Mouse (Mus musculus) layer of hippocampus, adult 18-20 months (tissue): Measurements from ENCODE around the gene Mis18bp1. TPM values are rescaled to one million over a fixed set of nuclear protein-coding genes. Genes with fewer than 3 reads are reported as not detected.
"Not testable (repeated sequence)": the region's sequence is repeated elsewhere in the genome, so short reads cannot be mapped to it uniquely, and the experiment has no call there.

Experiments used
- DNase-seq, 2 experiments: peaks; one replicate each; pipeline ENCODE4 v3.0.0; 2022; ENCODE audit warnings: low spot score in 2 of 2
- long read RNA-seq: library from polyadenylated mRNA; stranded (forward); transcript quantifications from one replicate; pipeline ENCODE4 v2.0.0, GENCODE M21; 2021
- total RNA-seq, 2 experiments: library from RNA; stranded (reverse); gene quantifications; 2 replicates each; pipeline ENCODE4 v1.2.3; 2021

The Mis18bp1 gene
- total RNA-seq = under 1 TPM; 0.13 to 0.47 TPM
- long read RNA-seq = 0 reads

DNA sequence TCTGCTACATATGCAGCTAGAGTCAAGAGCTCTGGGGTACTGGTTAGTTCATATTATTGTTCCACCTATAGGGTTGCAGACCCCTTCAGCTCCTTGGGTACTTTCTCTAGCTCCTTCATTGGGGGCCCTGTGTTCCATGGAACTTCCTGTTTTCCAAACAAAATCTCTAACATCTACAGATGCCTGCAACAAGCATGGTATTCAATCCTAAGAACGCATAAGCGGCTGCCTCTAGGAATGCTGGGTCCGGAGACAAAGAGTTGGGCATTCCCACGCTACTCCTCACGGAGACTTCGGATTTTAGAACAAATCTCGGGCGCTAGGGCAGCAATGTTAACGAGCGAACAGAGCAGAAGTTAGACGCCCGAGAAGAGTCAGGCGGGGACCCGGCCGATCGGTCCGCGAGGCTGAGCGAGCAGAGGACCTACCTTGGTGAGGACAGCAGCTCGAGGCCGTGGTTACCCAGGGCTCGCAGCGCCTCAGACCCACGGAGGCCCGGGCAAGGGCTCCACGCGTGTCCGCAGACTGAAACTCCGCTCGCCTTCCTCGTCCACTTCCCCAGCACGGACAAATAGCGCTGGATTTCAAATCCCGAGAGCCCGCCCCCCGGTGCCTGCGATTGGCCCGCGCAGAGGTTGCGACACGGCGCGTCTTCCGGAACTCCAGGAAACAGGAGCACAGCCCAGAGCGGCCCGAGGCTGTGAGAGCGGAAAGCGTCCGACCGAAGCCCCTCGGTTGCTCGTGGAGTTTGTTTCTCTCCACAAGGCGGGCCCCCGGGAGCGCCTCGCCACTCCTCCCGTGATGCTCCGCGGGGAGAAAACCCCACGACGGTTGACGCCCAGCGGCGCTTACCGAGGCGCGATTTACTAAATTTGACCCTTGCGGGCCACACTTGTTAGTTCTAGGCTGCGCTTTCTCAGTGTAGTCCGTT, at the start of gene Mis18bp1:
Gene Mis18bp1, minus strand, starts transcription at position 584 of the 931 bp plus-strand sequence.
- peak; percentile 89 to 95 for DNase-seq

DNA sequence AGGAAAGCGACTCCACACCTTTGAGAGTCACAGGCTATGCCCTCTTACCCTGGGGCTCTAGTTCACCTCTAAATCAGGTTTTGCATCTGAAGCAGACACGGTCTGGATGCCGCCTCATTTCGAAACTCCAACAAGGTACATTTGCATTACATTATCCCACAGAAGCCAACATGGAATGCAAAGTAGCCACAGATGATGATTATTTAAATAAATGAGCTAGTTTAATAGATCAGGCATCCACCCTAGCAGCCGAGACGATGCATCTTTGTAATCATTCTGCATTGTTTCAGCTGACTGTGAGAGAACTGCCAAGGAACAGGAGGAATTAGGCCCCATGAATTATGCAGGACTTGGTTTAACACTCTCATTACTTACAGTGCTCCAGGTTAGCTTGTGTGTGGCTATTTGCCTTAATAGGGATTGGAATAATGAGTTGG, 44.0 kb upstream of the Mis18bp1 start:
- DNase-seq = peak in 1 of 2 experiments; percentile 3

DNA sequence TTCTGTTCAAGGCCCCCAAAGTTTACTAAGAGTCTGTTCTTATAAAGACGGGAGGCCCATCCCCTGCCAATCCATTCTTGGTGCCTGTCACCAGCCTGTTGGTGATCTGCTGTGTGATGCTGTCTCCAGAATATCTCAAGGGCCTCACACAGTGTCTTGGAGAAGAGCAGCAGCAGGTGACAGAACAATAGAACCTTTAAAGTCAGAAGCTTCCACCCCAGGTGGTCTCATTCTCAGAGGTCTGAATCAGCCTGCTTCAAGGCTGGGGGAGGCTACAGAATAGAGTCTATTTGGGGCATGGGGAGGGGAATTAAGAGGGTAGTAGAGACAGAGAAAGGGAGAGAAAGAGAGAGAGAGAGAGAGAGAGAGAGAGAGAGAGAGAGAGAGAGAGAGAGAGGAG, 34.0 kb upstream of the Mis18bp1 start:
- no peak for DNase-seq

DNA sequence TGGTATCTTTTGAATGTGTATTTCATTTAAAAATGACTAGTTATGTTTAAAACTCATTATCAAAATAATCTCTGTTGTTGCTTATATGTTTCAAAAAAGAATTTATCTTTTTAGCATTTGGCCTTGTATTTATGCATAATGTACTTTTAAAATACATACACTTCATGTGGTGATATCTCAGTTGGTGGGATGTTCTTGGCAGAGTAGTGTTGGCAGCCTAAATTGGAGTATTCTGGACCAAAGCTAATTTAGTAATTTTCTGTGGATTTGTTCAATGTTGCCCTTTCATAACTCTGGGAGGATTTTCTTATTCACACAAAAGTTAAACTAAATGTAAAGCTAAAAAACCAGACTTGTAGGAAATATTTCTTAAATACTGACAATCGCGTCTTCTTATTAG, 29.4 kb upstream of the Mis18bp1 start:
- DNase-seq = no peak

DNA sequence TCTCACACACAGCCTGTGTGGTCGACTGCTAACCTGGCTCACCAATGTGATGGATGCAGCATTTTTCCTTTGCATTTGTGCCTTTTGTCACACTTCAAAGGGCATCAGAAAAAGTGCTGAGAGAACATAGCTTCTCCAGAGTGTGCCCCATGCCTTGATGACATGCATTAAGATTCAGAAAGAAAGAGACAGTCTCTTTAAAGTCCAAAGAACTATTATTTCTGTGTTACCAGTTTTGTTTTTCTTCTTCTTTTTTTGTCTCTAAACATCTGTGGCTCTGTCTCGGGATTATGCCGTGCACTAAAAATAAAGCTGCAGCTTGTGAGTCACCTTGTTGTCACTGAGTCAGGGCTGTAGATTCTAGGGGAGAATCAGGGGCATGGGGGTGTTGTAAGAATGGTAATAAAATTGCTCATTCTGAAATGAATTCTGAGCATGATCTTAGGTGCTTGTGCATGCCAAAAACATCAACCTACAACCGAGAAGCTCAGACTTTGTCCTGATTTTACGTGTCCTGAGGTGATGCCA, 21.7 kb upstream of the Mis18bp1 start:
- DNase-seq = peak; percentile 4 to 20

DNA sequence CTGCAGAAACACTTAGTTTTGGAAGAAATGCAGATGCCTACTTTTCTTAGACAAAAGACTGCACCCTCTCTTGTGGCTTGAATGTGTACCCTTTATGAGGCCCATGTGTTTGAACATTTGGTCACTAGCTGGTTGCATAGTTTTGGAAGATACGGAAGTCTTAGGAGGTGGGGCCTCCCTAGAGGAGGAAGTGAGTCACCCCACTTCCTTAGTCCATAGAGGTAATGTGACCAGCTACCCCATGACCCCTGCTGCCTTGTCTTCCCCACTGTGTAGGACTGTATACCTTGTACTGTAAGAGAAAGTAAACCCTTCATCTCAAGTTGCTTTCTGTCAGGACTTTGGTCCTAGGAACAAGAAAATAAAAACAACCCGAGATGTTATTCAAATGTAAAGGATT, 16.8 kb upstream of the Mis18bp1 start:
- DNase-seq = no peak

DNA sequence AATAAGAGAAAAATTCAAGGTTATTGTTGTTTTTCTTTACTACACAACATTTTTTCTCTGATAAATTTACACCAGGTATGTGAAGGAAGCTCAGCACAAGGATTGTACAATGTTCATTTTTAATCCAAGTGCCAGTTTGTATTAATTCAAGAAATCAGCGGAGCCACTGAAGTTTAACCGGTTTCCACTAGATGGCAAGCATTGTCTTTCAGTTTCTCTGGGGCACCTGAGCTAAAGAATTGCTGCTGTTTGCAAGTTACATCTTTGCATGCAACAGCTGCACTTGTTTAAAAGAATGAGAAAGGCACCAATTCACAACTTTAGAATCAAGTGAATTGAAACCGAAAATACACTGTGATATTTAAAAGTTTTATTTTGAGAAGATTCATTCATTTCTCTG, 15.0 kb upstream of the Mis18bp1 start:
- peak in 1 of 2 experiments; percentile 24 for DNase-seq

DNA sequence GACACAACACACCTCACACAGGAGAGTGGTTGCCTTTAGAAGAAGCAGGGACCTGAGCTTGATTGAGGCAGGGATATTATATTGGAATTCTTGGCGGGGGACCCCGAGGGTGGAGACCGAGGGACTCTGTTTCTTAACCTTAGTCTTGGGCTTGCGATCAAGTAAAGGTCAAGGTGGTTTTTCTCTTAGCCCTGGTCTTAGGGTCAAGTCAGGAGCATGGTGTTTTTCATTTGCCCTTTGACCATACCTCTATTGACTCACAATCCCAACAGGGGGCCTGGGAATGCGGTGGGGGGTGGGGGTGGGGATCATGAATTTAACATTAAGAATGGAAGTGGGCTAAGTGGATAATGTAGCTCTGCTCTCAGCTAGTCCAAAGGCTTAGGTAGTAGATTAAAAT, 1.3 kb upstream of the Mis18bp1 start:
- no peak for DNase-seq

DNA sequence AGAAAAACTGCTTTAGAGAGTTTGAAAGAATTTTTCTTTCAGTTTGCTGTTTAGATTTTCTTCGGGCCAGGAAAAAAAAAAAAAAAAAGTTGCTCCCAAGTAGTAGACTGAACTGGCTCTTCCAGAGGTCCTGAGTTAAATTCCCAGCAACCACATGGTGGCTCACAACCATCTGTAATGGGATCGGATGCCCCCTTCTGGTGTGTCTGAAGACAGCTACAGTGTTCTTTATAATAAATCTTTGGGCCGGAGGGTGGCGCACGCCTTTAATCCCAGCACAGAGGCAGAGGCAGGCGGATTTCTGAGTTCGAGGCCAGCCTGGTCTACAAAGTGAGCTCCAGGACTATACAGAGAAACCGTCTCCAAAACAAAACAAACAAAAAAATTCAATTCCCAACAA, 555 bp upstream of the Mis18bp1 start:
- DNase-seq = peak; percentile 34 to 73

DNA sequence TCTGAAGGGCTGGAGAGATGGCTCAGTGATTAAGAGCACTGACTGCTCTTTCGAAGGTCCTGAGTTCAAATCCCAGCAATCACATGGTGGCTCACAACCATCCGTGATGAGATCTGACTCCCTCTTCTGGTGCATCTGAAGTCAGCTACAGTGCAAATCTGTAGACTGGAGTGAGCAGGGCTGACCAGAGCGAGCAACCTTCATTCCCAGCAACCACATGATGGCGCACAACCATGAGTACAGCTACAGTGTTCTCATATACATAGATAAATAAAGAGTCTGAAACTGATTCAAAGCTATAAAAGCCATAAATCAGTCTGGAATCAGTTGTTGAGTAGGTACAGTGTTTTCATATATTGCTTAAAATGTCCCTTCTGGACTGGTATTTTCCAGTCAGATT, 36.3 kb downstream of the Mis18bp1 start:
- not testable (repeated sequence) for DNase-seq

DNA sequence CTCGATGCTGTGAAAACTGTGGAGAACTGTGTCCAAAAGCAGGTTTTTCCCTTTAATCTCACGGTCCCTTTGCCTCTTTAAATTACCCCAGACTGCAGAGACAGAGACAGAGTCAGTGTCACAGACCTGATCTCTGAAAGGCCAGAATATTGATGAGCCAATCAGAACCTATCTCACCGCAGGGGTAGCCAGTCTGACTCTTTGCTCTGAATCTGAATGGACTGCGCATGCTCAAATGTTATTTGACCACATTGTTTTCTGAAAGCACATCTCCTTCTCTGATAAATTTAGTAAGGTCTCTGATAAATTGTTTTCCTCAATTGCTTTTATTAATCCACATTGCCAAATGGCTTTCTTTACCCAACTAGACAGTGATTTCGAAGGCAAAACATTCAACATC, 53.0 kb downstream of the Mis18bp1 start:
- DNase-seq = no peak

DNA sequence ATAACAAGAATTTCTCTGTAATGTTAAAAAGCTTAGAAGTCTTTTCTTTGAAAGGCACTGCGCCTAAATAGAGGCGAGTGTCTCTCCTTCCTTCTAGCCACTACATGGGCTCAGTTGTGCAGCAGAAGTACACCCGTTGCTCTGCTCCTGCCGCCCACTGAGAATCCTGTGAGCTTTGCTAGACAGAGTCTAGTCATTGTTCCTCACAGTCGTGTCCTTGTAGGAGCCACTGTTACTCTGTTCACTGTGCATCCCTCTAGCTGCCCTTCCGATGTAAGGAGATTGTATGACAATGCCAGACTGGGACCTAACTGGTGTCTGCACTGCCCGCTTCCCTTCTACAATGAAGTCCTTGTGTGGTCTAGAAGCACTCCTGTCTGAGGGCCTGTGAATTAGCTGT, 53.4 kb downstream of the Mis18bp1 start:
- no peak for DNase-seq

DNA sequence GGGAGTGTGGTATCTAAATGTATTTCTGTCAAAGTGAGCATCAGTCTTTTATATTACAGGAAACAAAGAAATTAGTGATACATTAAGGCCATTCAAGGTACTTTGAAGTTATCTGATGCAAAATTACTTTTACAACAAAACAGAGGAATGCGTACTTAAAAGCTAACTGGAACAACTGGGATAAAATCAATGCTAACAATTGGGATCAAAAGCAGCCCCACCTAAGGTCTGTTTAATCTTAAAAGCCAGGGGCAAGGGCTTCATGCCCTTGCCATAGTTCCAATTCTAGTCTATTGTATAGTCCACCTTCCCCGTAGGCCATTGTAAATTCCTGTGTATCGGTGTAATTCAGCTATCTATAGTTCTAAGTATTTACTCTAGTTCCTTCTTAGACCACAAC, 57.4 kb downstream of the Mis18bp1 start:
- not testable (repeated sequence) for DNase-seq

DNA sequence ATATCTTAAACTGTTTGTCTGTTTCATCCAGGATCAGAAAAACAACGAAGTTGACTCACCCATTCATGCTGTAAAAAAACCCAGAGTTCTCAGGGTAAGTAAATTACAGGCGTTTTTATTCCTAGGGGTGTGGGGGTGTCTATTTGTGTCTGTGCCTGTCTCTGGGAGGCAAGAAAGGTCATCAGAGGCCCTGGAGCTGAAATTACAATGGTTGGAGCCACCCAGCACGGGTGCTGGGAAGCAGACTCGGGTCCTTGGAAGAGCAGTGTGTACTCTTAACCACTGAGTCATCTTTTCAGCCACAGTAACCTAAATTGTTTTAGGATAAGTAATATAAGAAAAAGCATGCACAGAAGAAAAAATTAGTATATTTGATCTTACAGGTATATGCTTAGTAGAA, 58.5 kb downstream of the Mis18bp1 start:
- no peak for DNase-seq

DNA sequence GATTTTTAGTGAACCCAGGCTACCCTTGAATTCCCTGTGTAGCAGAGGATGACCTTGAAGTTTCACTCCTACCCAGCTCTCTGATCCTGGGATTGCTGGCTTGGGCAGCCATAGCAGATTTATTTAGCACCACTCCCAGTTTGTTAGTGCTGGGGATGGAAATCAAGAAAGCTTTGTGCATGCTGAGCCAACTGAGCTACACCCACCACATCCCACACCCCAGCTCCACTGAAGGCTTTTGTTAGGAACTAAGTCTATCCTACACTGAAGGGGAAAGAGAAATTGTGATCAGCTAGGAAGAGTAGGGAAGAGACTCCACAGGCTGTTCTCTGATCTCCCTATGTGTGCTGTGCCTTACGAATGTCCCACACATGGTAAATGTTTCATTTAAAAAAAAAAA, 59.6 kb downstream of the Mis18bp1 start:
- DNase-seq = peak; percentile 22 to 55

DNA sequence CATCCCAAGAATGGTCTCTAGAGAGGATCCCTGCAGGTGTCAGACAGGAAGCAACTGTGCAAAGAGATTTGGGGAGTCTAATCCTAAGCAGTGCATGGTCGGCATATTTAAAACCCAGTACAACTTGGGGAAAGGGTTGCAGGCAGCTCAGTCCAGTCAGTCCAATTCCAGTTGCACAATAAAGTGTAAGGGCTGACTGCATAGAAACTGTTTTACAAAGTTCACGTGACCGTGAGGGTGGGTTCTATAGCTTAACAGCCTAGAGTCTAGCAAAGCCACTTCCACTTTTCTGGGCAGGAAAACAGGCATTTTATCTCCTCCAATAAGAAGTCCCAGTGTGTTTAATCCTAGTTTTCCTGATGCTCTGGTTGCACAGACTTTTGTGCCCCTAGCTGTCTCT, 60.9 kb downstream of the Mis18bp1 start:
- DNase-seq = no peak

DNA sequence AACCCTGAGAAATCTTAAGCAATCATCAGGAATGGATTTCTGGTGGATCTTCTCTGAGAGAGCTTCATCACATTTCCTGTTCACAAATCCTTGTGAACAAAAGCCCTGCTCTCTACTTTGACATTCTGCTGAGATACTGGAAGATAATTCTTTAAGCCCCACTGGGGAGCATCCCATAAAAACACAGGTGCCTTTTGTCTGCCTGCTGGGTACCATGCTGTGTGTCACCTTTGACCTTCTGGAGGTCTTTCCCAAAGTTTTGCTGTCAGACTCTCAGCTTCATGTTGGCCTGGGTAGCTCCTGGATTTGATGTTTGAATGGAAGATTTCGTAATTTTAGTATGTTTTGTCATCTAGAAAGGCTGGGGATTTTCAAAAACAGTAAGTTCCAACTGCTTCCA, 63.7 kb downstream of the Mis18bp1 start:
- no peak for DNase-seq

Other genes starting within 250 kb of the Mis18bp1 start
- gene Klhl28, start 207.1 kb downstream of the Mis18bp1 start, total RNA-seq = 10 to 100 TPM; 24.2 to 25.0 TPM
- 10 to 100 TPM; 50.7 to 52.4 TPM for gene Togaram1, start 206.8 kb downstream of the Mis18bp1 start, total RNA-seq
- gene Prpf39, start 136.3 kb downstream of the Mis18bp1 start, total RNA-seq = 10 to 100 TPM; 39.5 to 39.6 TPM
- gene Fkbp3, start 98.6 kb downstream of the Mis18bp1 start, total RNA-seq = 100 to 1,000 TPM; 140 to 149 TPM
- gene Fancm, start 97.0 kb downstream of the Mis18bp1 start, total RNA-seq = 10 to 100 TPM; 11.0 TPM
- under 1 TPM in 1 of 2 experiments, not detected in 1; 0.25 TPM for gene Wdr20rt, start 52.9 kb upstream of the Mis18bp1 start, total RNA-seq